Mouse (Mus musculus) forebrain, embryonic 10.5 days (tissue): ENCODE measurements at regions not wholly inside any gene's neighbourhood (a gene's known extent, or its start where the extent isn't known, plus 50 kb on each side); places are given as distances from the start of the nearest gene placed in this dataset.
"Not testable (repeated sequence)": the region's sequence is repeated elsewhere in the genome, so short reads cannot be mapped to it uniquely, and the experiment has no call there.

Source experiments
- DNase-seq: peaks from one replicate; pipeline ENCODE4 v3.0.0-alpha.2; 2017; ENCODE audit warnings: low spot score; ENCODE audit errors: extremely low spot score
- H3K27ac ChIP-seq: fragments of 300-500 bp; sonication (generic); 2 replicates; pipeline ENCODE4 v1.5.1; 2016; ENCODE audit warnings: mild to moderate bottlenecking
- H3K27me3 ChIP-seq: fragments of 300-500 bp; sonication (generic); 2 replicates; pipeline ENCODE4 v1.6.1; 2016; ENCODE audit warnings: mild to moderate bottlenecking; ENCODE audit not compliant: poor library complexity, severe bottlenecking
- H3K36me3 ChIP-seq: fragments of 300-500 bp; sonication (generic); replicated peaks from 2 replicates; pipeline ENCODE4 v1.6.1; 2016; ENCODE audit warnings: mild to moderate bottlenecking, moderate library complexity
- H3K4me1 ChIP-seq: fragments of 300-500 bp; sonication (generic); 2 replicates; pipeline ENCODE4 v1.6.1; 2016
- H3K4me3 ChIP-seq: fragments of 300-500 bp; sonication (generic); 2 replicates; pipeline ENCODE4 v1.5.1; 2016; ENCODE audit warnings: mild to moderate bottlenecking, moderate library complexity
- H3K9me3 ChIP-seq: fragments of 300-500 bp; sonication (generic); 2 replicates; pipeline ENCODE4 v1.6.1; 2016; ENCODE audit warnings: mild to moderate bottlenecking, moderate library complexity
- WGBS: fragments of 180-500 bp; shearing (Covaris S2); methylation state at CpG from one replicate; pipeline ENCODE4 v1.1.7; 2016; 5-methylcytosine and 5-hydroxymethylcytosine counted together

DNA sequence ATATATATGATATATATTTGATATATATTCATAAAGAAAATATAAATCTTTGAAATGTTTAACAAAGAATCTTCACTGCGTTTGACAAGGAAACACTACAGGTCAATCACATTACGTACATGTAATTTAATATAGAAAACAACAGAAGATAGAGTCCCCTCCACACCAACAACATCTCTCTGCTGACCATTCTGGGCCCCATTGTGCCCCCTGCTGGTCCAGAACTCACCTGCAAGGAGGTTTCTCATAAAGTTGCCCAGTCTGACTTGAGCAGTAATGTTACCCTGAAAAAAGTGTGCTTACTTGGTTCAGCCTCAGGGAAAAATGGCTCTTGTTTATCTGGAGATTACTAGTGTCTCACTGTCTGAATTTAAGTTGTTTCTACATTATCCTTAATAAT, 901.1 kb upstream of the Zfp386 start:
- not testable (repeated sequence) for H3K4me3 ChIP-seq, H3K36me3 ChIP-seq, H3K4me1 ChIP-seq, DNase-seq, H3K27ac ChIP-seq, H3K27me3 ChIP-seq
- peaks cover 13% of the 10 kb centered on the region for H3K9me3 ChIP-seq
- 82% methylated on average over 2 of the region's 2 CpGs for WGBS

DNA sequence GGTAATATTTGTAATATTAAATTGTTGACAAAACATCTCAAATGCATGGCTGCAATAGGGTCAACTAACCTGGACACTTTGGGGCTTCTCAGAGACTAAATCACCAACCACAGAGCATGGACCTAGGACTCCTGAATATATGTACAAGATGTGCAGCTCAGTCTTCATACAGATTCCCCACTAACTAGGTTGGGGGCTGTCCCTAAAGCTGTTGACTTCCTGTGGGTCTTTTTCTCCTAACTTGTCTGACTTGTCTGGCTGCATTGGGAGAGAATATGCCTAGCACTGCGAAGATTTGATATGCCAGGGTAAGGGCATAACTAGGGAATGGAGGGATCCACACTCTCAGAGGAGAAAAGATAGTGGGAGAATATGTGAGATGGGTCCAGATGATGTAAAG, 895.6 kb upstream of the Zfp386 start:
- H3K4me3 ChIP-seq, H3K27ac ChIP-seq, H3K36me3 ChIP-seq, H3K27me3 ChIP-seq, DNase-seq, H3K4me1 ChIP-seq: not testable (repeated sequence)
- peaks cover 17% of the 10 kb centered on the region for H3K9me3 ChIP-seq
- WGBS: 89% methylated on average over 1 of the region's 1 CpGs

GRCm38 (mm10) chr12:115158231-115158630, 889.3 kb upstream of the Zfp386 start:
- H3K27me3 ChIP-seq, H3K9me3 ChIP-seq, DNase-seq, H3K4me1 ChIP-seq, H3K27ac ChIP-seq, H3K36me3 ChIP-seq, H3K4me3 ChIP-seq: not testable (repeated sequence)
- WGBS: 86% methylated on average over 2 of the region's 2 CpGs

DNA sequence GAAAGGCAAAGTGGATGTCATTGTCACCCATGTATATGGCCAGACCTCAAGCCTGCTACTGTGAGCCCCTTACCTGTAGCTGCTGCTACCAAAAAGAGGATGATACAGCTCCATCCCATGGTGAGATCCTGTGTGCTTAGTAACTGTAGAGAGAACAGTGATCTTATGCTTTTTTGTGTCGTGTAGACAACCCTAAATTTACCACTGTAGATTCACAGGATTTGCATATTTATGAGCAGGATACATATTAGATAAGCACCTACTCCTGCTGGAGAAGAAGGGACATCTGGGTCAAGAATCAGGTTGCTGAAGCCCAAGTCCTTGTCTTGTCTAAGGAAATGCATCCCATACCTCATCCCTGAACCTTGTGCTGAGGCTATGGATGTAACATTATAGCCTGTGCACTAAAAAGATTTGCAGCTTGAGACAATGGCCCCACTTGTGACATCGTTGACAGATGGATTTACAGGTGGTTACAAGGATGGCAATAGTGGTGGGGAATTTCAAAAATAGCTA, 888.7 kb upstream of the Zfp386 start:
- H3K9me3 ChIP-seq, H3K27ac ChIP-seq, DNase-seq, H3K36me3 ChIP-seq, H3K4me3 ChIP-seq, H3K4me1 ChIP-seq, H3K27me3 ChIP-seq: not testable (repeated sequence)
- WGBS: 83% methylated on average over 1 of the region's 2 CpGs

- not testable (repeated sequence) for H3K4me1 ChIP-seq, H3K27ac ChIP-seq, DNase-seq, H3K4me3 ChIP-seq, H3K27me3 ChIP-seq, H3K36me3 ChIP-seq
- whole genome bisulfite sequencing: 58% methylated on average over 2 of the region's 2 CpGs
- H3K9me3 ChIP-seq: peaks cover 23% of the 10 kb centered on the region; the same call in 1 of the 2 replicates
Measured at GRCm38 (mm10) chr12:115165499-115165898, 882.0 kb upstream of the Zfp386 start.

GRCm38 (mm10) chr12:115166006-115166405, 881.5 kb upstream of the Zfp386 start:
- not testable (repeated sequence) for H3K36me3 ChIP-seq, H3K4me1 ChIP-seq, H3K27ac ChIP-seq, DNase-seq, H3K4me3 ChIP-seq, H3K27me3 ChIP-seq
- H3K9me3 ChIP-seq: peaks cover 23% of the 10 kb centered on the region; the same call in 1 of the 2 replicates
- 68% methylated on average over 1 of the region's 1 CpGs for WGBS

DNA sequence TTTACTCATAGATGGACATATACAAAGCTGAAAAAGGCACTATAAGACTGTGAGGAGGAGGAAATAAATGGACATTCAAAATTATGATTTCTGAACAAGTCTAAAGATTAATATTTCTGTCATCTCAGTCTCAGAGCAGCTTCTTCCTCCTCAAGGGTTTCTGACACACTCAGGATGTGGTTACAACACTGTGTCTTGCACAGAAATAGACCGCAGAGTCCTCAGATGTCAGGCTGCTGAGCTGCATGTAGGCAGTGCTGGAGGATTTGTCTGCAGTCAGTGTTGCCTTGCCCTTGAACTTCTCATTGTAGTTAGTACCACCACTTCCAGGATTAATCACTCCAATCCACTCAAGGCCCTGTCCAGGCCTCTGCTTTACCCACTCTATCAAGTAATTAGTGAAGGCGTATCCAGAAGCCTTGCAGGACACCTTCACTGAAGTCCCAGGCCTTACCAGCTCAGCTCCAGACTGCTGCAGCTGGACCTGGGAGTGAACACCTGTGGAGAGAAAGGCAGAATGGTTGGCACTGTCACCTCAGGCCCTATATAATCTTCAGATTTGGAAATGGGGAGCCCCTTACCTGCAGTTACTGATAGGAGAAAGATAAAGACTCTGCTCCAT, 853.9 kb upstream of the Zfp386 start:
- Histone ChIP-seq H3K9me3 (peaks cover 24% of the 10 kb centered on the region; the same call in 1 of the 2 replicates), H3K4me3 (no peak overlapping the region), H3K4me1 (no peaks in the 10 kb centered on the region), H3K27me3 (no peaks in the 10 kb centered on the region), H3K36me3 (no peaks in the 10 kb centered on the region), H3K27ac (no peak overlapping the region)
- no peak for DNase-seq
- 100% methylated on average over 2 of the region's 2 CpGs for WGBS

GRCm38 (mm10) chr12:115197322-115198117, 850.0 kb upstream of the Zfp386 start:
- Histone ChIP-seq H3K9me3 (peaks cover 23% of the 10 kb centered on the region; the same call in 1 of the 2 replicates), H3K27ac (no peak overlapping the region), H3K27me3 (no peaks in the 10 kb centered on the region), H3K4me3 (no peak overlapping the region), H3K36me3 (no peaks in the 10 kb centered on the region), H3K4me1 (no peaks in the 10 kb centered on the region)
- DNase-seq: no peak
- 74% methylated on average over 4 of the region's 4 CpGs for WGBS

DNA sequence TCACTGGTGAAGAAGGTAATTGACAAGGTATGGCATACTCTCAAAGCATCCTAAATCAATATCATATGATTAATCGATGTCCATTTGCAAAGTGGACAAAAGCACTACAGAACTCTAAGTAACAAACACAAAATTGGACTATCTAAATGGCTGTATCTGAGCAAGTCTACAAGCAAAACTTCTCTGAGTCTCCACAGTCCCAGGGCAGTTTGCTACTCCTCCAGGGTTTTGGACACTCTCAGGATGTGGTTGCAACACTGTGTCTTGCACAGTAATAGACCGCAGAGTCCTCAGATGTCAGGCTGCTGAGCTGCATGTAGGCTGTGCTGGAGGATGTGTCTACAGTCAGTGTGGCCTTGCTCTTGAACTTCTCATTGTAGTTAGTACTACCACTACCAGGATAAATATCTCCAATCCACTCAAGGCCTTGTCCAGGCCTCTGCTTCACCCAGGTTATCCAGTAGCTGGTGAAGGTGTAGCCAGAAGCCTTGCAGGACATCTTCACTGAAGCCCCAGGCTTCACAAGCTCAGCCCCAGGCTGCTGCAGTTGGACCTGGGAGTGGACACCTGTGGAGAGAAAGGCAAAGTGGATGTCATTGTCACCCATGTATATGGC, 839.6 kb upstream of the Zfp386 start:
- 91% methylated on average over 2 of the region's 2 CpGs for WGBS
- DNase-seq: not testable (repeated sequence)

GRCm38 (mm10) chr12:115222671-115223070, 824.9 kb upstream of the Zfp386 start:
- Histone ChIP-seq H3K4me3 (no peak overlapping the region), H3K9me3 (peaks cover 48% of the 10 kb centered on the region), H3K27me3 (no peaks in the 10 kb centered on the region), H3K36me3 (no peaks in the 10 kb centered on the region), H3K4me1 (no peaks in the 10 kb centered on the region), H3K27ac (no peak overlapping the region)
- no peak for DNase-seq
- WGBS: 73% methylated on average over 2 of the region's 2 CpGs

More for the DNA sequence above, 839.6 kb upstream of the Zfp386 start:
- not testable (repeated sequence) for H3K36me3 ChIP-seq, H3K27ac ChIP-seq, H3K4me3 ChIP-seq, H3K4me1 ChIP-seq, H3K27me3 ChIP-seq
- peaks cover 16% of the 10 kb centered on the region; the same call in 1 of the 2 replicates for H3K9me3 ChIP-seq

GRCm38 (mm10) chr12:115229965-115230364, 817.6 kb upstream of the Zfp386 start:
- 70% methylated on average over 1 of the region's 1 CpGs for WGBS
- H3K27ac ChIP-seq: no peak overlapping the region
- H3K4me3 ChIP-seq: no peak overlapping the region
- no peaks in the 10 kb centered on the region for H3K27me3 ChIP-seq
- H3K4me1 ChIP-seq: no peaks in the 10 kb centered on the region
- no peak for DNase-seq
- peaks cover 50% of the 10 kb centered on the region for H3K9me3 ChIP-seq
- H3K36me3 ChIP-seq: no peaks in the 10 kb centered on the region

DNA sequence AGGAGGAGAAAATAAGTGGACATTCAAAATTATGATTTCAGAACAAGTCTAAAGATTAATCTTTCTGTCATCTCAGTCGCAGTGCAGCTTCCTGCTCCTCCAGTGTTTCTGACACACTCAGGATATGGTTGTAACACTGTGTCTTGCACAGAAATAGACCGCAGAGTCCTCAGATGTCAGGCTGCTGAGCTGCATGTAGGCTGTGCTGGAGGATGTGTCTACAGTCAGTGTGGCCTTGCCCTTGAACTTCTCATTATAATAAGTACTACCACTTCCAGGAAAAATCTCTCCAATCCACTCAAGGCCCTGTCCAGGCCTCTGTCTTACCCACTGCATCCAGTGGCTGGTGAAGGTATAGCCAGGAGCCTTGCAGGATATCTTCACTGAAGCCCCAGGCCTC, 804.9 kb upstream of the Zfp386 start:
- H3K9me3 ChIP-seq: peaks cover 27% of the 10 kb centered on the region
- not testable (repeated sequence) for H3K4me1 ChIP-seq, H3K36me3 ChIP-seq, H3K4me3 ChIP-seq, H3K27ac ChIP-seq, H3K27me3 ChIP-seq, DNase-seq
- WGBS: 74% methylated on average over 2 of the region's 2 CpGs

DNA sequence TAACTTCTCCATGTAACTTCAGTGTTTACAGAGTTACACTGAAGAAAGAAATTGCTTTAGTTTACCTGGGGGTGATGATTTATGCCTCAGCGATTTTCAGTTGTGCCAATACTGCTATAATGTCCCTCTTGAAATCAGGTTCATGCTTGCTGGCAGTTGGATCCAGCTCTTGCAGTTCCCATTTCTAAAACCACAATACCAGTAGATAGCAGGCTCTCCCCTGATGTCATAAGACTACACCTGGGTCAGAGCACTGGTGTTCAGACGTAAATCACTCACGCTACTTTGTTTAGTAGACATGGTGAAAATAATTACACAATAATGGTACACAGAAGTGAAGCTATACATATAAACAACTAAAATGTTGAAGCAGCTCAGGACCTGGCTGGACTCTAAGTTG, 800.2 kb upstream of the Zfp386 start:
- H3K27ac ChIP-seq, H3K4me3 ChIP-seq, H3K4me1 ChIP-seq, H3K9me3 ChIP-seq, H3K36me3 ChIP-seq, DNase-seq, H3K27me3 ChIP-seq: not testable (repeated sequence)
- 85% methylated on average over 3 of the region's 3 CpGs for WGBS
